Mouse (Mus musculus) midbrain, embryonic 14.5 days (tissue): Measurements from ENCODE around the gene Scube1. TPM values are rescaled to one million over a fixed set of nuclear protein-coding genes. Genes with fewer than 3 reads are reported as not detected.
A peak's percentile ranks its signal among the peaks of the same experiment; 100 is the strongest.

Experiments
- ATAC-seq: fragments of 200-750 bp; cut with Nextera tagmentation; 2 replicates; pipeline ENCODE4 v1.8.0; 2017; ENCODE audit warnings: moderate number of reproducible peaks, moderate library complexity; ENCODE audit not compliant: low FRiP score, low TSS enrichment
- DNase-seq: peaks from one replicate; pipeline ENCODE4 v3.0.0-alpha.2; 2015
- H3K27ac ChIP-seq: fragments of 300-500 bp; sonication (generic); replicated peaks from 2 replicates; pipeline ENCODE4 v1.5.1; 2014; ENCODE audit warnings: mild to moderate bottlenecking, low read depth, low read length, moderate library complexity
- H3K27me3 ChIP-seq: fragments of 300-500 bp; sonication (generic); 2 replicates; pipeline ENCODE4 v1.6.1; 2014; ENCODE audit warnings: low read length, control low read depth, mixed read lengths; ENCODE audit not compliant: control insufficient read depth, insufficient read depth
- H3K36me3 ChIP-seq: fragments of 300-500 bp; sonication (generic); 2 replicates; pipeline ENCODE4 v1.6.1; 2014; ENCODE audit warnings: low read length, control low read depth; ENCODE audit not compliant: control insufficient read depth, insufficient read depth
- H3K4me1 ChIP-seq: fragments of 300-500 bp; sonication (generic); 2 replicates; pipeline ENCODE4 v1.6.1; 2014; ENCODE audit warnings: mild to moderate bottlenecking, antibody characterized with exemption, low read length, control low read depth; ENCODE audit not compliant: control insufficient read depth, insufficient read depth
- H3K4me2 ChIP-seq: fragments of 300-500 bp; sonication (generic); 2 replicates; pipeline ENCODE4 v1.6.1; 2014; ENCODE audit warnings: mild to moderate bottlenecking, low read length, moderate library complexity
- H3K4me3 ChIP-seq: fragments of 300-500 bp; sonication (generic); replicated peaks from 2 replicates; pipeline ENCODE4 v1.5.1; 2014; ENCODE audit warnings: low read depth, low read length
- H3K9ac ChIP-seq: fragments of 300-500 bp; sonication (generic); replicated peaks from 2 replicates; pipeline ENCODE4 v1.6.1; 2014; ENCODE audit warnings: mild to moderate bottlenecking, low read length, moderate library complexity
- H3K9me3 ChIP-seq: fragments of 300-500 bp; sonication (generic); 2 replicates; pipeline ENCODE4 v1.6.1; 2016; ENCODE audit warnings: low read length, control low read depth, mixed read lengths; ENCODE audit not compliant: control insufficient read depth
- WGBS: fragments of 180-500 bp; shearing (Covaris S2); extraction: QIAGEN DNeasy Blood & Tissue Kit; methylation state at CpG from one replicate; pipeline ENCODE4 v1.1.7; 2014; 5-methylcytosine and 5-hydroxymethylcytosine counted together
- polyA plus RNA-seq: library from polyadenylated mRNA; unstranded; fragments of >200 nt; fragmentation: Nextera tagmentation; extraction: Ambion mirVana; gene quantifications from 2 replicates; pipeline ENCODE4 v1.2.1, GENCODE M21; 2014

Scube1 gene
- polyA plus RNA-seq, 1 experiment from 2014 or later, result 13.5 TPM

GRCm38 (mm10) chr15:83725556-83726200 is 857 bp upstream of the Scube1 start:
- DNase-seq, result peak; percentile 40

GRCm38 (mm10) chr15:83724160-83724885 is 498 bp downstream of the Scube1 start:
- ATAC-seq, result peak; percentile 9; the same call in 1 of the 2 replicates
- Histone ChIP-seq H3K27ac (peak overlapping the region; percentile 70; the same call in 1 of the 2 replicates), H3K4me3 (peak overlapping the region; percentile 66), H3K4me1 (peaks cover 15% of the 10 kb centered on the region), H3K27me3 (no peaks in the 10 kb centered on the region), H3K4me2 (peak overlapping the region; percentile 81), H3K36me3 (0 out of 2 replicates have a peak, but pooled peaks cover 9% of the 10 kb centered on the region), H3K9ac (peak overlapping the region; percentile 71), H3K9me3 (no peaks in the 10 kb centered on the region)
- DNase-seq, result peak; percentile 12
- WGBS, result under 1% methylated on average over 61 of the region's 61 CpGs

More at GRCm38 (mm10) chr15:83725556-83726200, 857 bp upstream of the Scube1 start:
- ATAC-seq, result 0 out of 2 replicates have a peak, but pooled peaks have one; percentile 1
- H3K9ac ChIP-seq, result no peak overlapping the region
- peaks cover 15% of the 10 kb centered on the region for H3K4me1 ChIP-seq
- peak overlapping the region; percentile 81 for H3K4me2 ChIP-seq
- 6% methylated on average over 28 of the region's 28 CpGs for WGBS
- no peak overlapping the region for H3K27ac ChIP-seq
- no peaks in the 10 kb centered on the region for H3K27me3 ChIP-seq
- no peaks in the 10 kb centered on the region for H3K9me3 ChIP-seq
- peak overlapping the region; percentile 66; the same call in 1 of the 2 replicates for H3K4me3 ChIP-seq
- no peaks in the 10 kb centered on the region for H3K36me3 ChIP-seq

GRCm38 (mm10) chr15:83715582-83716228 is 9.1 kb downstream of the Scube1 start:
- H3K9ac ChIP-seq, result no peak overlapping the region
- no peak overlapping the region for H3K4me2 ChIP-seq
- peaks cover 5% of the 10 kb centered on the region for H3K4me1 ChIP-seq
- DNase-seq, result no peak
- no peaks in the 10 kb centered on the region for H3K9me3 ChIP-seq
- peaks cover 13% of the 10 kb centered on the region; the same call in 1 of the 2 replicates for H3K36me3 ChIP-seq
- ATAC-seq, result no peak
- H3K27me3 ChIP-seq, result no peaks in the 10 kb centered on the region; the same call in none of the 2 replicates
- H3K27ac ChIP-seq, result no peak overlapping the region
- 71% methylated on average over 6 of the region's 6 CpGs for WGBS
- no peak overlapping the region for H3K4me3 ChIP-seq

GRCm38 (mm10) chr15:83712798-83713197 is 12.0 kb downstream of the Scube1 start:
- WGBS, result 89% methylated on average over 10 of the region's 10 CpGs
- no peak overlapping the region for H3K9ac ChIP-seq
- no peak overlapping the region for H3K4me3 ChIP-seq
- ATAC-seq, result no peak
- DNase-seq, result no peak
- no peaks in the 10 kb centered on the region for H3K36me3 ChIP-seq
- H3K4me1 ChIP-seq, result peaks cover 16% of the 10 kb centered on the region
- no peaks in the 10 kb centered on the region; the same call in none of the 2 replicates for H3K27me3 ChIP-seq
- H3K4me2 ChIP-seq, result no peak overlapping the region
- no peaks in the 10 kb centered on the region for H3K9me3 ChIP-seq
- no peak overlapping the region for H3K27ac ChIP-seq

GRCm38 (mm10) chr15:83712361-83712760 is 12.5 kb downstream of the Scube1 start:
- no peak for ATAC-seq
- Histone ChIP-seq H3K9ac (no peak overlapping the region), H3K27me3 (no peaks in the 10 kb centered on the region; the same call in none of the 2 replicates), H3K4me2 (no peak overlapping the region), H3K27ac (no peak overlapping the region), H3K4me3 (no peak overlapping the region), H3K4me1 (peaks cover 16% of the 10 kb centered on the region), H3K36me3 (no peaks in the 10 kb centered on the region), H3K9me3 (no peaks in the 10 kb centered on the region)
- WGBS, result 94% methylated on average over 5 of the region's 5 CpGs
- no peak for DNase-seq

GRCm38 (mm10) chr15:83709889-83710774 is 14.7 kb downstream of the Scube1 start:
- Histone ChIP-seq H3K9ac (no peak overlapping the region), H3K4me3 (no peak overlapping the region), H3K27ac (0 out of 2 replicates have a peak overlapping the region, but pooled peaks have one; percentile 5), H3K36me3 (no peaks in the 10 kb centered on the region), H3K27me3 (no peaks in the 10 kb centered on the region; the same call in none of the 2 replicates), H3K4me2 (no peak overlapping the region), H3K4me1 (peaks cover 21% of the 10 kb centered on the region), H3K9me3 (no peaks in the 10 kb centered on the region)
- peak; percentile 57 for DNase-seq
- no peak for ATAC-seq
- 6% methylated on average over 23 of the region's 23 CpGs for WGBS

- peaks cover 21% of the 10 kb centered on the region for H3K4me1 ChIP-seq
- peaks cover 7% of the 10 kb centered on the region; the same call in 1 of the 2 replicates for H3K36me3 ChIP-seq
- H3K4me2 ChIP-seq, result no peak overlapping the region
- H3K27me3 ChIP-seq, result no peaks in the 10 kb centered on the region; the same call in none of the 2 replicates
- DNase-seq (peak; percentile 46), ATAC-seq (no peak)
- no peak overlapping the region for H3K9ac ChIP-seq
- WGBS, result 38% methylated on average over 10 of the region's 10 CpGs
- H3K27ac ChIP-seq, result no peak overlapping the region
- no peak overlapping the region for H3K4me3 ChIP-seq
- H3K9me3 ChIP-seq, result no peaks in the 10 kb centered on the region
These were observed 18.2 kb downstream of the Scube1 start for GRCm38 (mm10) chr15:83706528-83707199.
